Mouse (Mus musculus) megakaryocyte, adult 5-6 weeks (primary cell): Measurements from ENCODE around the gene Ccl7. TPM values are rescaled to one million over a fixed set of nuclear protein-coding genes. Genes with fewer than 3 reads are reported as not detected.

Source experiments
- ATAC-seq: 2 replicates; pipeline ENCODE4 v1.8.0; 2016; ENCODE audit warnings: mild to moderate bottlenecking, inconsistent platforms; ENCODE audit not compliant: poor library complexity, severe bottlenecking
- total RNA-seq, 2 experiments: library from RNA; stranded (forward) in 1 of 2; stranded (reverse) in 1 of 2; fragments of 153-499, 151-499 nt in 1 of 2; fragments of 221-1000, 200-1000 nt in 1 of 2; gene quantifications; 2 replicates each; pipeline versions ENCODE4 v1.2.3 to v1.2.4; 2015 to 2017

The Ccl7 gene
- 0.74 TPM in 1 of 2 replicates, not detected in the other for total RNA-seq (2015)
- not detected in 2 replicates for total RNA-seq (2017)

DNA sequence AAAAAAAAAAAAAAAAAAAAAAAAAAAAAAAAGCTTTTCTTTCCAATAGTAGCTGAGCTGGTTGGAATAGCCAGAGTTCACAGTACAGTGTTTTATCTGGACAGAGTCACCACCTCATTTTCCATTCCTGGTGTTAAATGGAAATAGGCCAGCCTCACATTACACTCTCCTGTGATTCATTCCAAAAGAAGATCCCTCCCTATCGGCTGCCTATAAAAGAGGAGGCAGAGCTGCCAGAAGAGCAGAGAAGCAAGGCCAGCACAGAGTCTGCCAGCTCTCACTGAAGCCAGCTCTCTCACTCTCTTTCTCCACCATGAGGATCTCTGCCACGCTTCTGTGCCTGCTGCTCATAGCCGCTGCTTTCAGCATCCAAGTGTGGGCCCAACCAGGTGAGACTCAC is at the start of gene Ccl7:
Gene Ccl7 (plus strand): TSS at position 242 of the 400 bp plus-strand sequence.
- no peak for ATAC-seq

DNA sequence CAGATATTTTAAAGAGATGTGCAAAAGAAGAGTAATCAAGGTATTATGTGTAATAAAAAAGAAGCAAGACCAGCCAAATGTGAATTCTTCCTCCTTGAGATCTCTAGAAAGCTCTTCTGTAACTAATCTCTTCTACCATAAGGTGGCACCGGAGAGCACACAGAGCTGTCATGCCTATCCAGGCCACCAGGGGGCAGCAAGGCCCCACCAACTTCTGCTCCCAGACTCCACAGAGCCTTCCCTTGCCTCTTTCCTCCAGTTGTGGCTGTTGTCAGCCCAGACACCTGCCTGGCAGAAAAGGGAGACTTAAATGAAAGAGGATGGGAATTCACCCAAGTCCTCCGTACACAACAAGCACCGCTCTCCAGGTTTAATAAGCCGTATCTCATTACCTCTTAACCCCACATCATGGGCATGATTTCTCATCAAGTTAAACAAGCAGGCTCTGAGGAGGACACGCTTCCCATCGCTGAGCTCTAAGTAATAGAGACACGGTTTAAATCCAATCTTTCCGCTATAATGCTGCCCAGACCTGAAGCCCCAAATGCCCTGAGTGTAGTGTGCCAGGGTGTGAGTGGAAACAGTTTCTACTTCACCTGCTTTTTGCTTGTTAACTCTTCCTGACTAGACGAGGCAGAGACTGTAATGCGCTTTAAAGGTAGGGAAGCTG is 49.2 kb upstream of the Ccl7 start:
- peak; percentile 98 for ATAC-seq

DNA sequence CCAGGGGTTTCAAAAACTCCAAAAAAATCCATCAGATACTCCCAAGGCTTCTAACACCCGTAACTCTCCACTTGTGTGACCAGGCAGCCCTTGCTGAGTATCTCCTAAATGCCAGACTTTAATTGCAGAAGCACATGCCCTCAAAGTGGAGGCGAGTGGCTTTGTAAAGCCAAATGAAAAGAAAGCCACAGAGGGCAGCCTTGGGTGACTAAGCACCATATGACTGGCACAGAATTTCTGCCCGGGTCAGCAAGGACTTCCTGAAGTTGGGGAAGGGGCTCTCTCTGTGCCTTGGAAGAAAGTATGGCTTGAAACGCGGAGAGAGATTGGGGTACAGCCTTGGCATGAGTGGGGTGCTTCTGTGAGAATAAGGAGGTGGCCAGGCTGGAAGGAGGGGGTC is 48.4 kb upstream of the Ccl7 start:
- no peak for ATAC-seq

DNA sequence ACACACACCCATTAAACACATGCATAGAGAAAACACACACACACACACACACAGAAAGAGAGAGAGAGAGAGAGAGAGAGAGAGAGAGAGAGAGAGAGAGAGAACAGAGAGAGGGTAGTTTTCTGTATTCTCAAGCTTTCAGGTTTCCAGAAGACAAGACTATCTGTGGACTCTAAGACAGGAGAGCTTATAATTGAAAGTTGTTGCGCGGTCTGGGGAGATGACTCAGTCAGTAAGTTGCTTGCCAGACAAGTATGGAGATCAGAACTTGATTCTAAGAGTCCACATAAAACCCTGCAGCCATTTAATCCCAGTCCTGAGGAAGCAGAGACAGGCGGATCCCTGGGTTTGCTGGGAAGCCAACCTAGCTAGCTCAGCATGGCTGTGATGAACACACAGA is 46.9 kb upstream of the Ccl7 start:
- ATAC-seq = no peak

DNA sequence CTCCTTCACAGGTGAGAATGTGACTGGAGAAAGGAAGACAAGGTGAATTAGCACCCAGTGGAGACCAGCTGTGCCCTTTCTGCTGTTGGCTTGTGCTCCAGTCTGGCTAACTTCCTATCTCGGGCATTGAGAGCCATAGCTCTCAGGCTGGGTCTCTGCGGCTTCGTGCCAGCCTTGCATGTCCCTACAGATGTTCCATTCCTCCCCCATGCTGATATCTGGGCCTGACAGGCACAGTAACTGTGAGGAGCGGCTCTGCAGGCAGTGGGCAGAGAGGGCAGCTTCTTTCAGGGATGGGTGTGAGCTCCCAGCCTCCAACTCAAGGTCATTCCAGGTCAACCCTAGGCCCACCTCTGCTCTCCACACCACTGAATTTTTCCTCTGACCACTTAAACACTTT is 46.0 kb upstream of the Ccl7 start:
- ATAC-seq = no peak

DNA sequence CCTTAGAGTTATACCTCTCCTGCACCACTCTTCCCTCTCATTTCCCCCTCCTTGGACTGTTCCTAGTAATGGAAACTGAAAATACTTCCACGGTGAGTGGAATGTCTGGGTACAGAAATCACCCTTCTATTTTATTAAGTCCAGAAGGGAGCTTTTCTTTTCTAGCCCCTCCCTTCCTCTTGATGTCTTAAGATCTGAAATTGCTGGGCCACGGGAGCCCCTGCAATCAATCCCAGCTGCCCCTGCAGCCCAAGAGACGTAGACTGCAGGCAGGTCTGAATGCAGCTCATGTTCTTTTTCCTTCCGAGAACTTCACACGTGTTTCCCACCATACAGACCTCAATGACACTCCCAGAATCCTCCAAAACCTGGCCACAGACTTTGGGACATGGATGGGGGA is 44.9 kb upstream of the Ccl7 start:
- ATAC-seq = no peak

DNA sequence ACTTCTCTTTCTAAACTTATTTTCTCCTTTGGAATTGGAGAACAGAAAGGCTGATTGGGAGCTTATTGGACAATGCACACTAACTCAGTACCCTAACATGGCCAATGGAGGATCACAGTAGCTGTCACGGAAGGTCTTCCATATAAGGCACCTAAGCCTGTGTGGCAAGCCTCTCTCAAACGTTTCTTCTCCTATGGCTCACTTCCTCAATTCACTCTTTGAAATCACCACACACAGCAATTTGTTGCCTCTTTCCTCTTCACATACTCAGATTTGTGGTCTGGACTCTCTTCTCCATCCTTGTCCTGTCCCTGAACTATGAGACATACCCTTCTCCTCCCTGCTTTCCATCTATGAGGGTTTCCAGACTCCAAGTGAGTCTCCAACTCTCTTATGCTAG is 40.7 kb upstream of the Ccl7 start:
- peak; percentile 80 for ATAC-seq

DNA sequence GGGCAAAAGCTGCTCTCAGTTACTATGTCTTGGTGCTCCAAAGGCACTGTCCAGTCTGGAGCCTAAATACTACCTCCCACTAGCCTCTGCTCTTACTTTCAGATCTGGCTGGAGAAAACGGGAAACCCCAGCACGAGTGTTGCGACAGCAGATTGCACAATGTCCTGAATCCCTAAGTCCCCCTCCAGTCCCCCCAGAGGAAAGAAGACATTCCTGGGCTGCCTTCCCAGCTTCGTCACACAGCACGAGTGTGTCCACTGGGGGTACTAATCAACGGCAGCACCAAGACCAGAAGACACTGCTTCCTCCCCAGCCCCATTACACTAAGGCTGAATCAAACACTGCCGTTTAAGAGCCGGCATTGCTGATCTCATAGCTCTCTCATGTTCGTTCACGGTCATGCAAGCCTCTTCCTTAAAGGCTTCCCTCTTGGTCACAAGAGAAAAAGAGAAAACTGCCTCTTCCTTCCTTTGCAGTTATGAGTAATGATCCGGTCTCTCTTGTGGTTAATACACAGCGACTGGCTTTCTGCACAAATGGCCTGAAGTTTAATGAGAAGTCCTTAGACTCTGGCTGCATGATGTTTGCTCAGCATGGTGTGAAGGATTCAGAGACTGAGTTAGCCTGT is 38.6 kb upstream of the Ccl7 start:
- ATAC-seq = peak; percentile 53

DNA sequence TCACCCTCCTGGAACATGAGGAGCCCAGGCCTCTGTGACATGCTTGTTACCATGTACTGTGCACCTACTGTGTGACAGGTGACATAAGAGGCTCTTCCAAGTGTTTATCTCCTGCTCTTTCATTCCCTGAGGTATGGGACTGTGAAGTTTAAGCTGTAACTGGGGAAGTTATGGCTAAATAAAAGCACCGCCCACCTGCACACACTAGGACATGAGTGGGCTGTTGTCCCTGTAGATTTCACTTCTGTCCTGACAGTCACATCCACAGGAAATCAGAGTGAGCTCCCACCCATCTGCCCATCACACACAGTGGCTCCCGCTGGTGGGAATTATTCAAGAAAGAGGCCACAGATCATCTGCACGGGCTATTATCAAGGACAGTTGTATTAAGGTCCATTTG is 35.4 kb upstream of the Ccl7 start:
- no peak for ATAC-seq

DNA sequence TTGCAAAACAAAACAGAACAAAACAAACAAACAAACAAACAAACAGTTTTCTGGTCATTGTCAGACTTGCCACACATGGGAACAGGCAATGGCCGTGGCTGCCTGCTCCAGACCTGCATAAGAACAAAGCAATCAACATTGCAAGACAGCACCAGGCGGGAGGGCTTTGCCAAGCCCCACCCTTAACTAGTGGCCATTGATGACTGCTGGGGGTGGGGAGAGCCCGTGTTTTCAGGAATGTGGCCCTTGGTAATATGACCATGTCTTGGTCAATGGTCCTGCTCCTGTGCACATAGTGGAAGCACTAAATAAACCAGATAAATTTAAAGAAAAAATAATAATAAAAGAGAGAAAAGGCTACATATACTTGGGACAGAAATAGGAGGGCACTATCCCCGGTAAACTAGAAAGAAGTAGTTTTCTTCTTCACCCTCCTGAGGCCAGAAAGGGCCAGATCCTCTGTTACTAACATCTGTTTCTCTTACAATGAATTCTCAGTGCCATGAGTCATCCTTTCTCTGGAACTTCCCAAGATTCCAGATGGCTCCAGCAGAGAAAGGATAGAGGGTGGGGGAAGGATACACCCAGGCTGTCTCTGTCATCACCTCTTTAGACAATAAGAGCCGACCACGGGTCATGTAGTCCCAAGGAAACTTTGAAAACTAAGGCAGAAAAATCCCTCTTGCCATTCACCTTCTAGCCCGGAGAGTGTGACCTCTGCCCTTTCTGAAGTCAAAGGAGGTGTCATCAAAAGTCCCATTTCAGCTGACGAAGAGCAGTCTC is 33.9 kb upstream of the Ccl7 start:
- no peak for ATAC-seq

DNA sequence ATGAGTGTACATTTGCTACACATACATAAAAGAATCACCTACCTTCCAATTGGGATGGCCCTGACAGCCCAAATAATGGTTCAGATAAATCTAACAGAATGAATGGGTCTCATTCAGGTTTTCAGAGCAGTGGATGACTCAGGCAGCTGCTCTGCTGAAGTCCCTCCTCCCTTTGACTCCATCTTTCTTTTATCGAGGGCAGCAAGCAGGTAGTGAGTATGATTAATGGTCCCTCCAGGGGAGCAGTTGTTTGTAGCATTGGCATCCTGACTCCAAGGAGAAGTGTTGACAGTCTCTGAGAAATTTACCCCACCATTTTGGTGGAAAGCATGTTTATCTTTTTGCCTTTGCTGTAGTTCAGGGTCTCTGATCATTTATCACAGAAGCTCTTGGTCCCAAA is 31.8 kb upstream of the Ccl7 start:
- no peak for ATAC-seq

DNA sequence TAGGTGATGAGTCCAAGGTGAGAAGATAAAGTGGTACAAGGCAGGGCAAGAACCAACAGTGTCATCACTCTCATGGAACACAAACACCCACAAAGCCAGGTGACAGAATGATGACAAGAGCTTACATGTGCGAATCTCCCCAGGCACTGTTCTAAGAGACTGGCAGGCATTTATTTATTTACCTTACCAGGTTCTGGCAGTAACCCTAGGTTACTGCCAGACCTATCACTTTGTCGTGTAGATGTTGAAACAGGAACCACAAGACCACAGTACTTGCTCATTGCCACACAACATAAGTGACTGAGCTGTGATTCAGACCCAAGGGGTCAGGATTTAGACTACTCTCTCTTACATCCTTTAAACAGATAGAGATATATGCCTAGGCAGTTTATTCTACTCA is 30.4 kb upstream of the Ccl7 start:
- peak; percentile 87 for ATAC-seq

DNA sequence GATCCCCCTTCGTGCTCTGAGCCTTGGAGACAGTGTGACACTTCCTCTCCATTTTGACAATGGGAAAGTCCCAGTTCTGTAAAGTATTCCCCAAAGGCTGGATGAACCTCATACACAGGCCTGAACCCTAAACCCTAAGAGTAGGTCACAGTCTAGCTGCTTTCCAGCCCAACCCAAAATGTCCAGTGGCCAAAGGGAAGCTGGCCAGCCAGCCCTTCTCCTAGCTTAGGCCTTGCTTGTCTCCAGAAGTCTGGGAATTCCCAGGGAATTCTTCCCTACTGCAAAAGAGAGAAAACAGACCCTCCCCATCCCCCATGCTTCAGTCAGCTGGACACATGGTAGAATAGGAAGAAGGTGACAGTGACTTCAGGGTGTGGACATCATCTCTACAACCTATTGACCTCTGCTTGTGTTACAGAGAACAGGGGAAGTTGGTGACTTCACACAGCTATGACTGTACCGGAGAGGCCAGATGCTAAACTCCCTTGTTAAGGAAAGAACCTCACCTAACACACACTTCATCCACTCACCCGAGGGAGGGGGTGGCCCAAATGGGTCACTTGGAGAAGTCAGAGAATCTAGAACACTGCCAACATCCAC is 29.2 kb upstream of the Ccl7 start:
- ATAC-seq = peak; percentile 65

DNA sequence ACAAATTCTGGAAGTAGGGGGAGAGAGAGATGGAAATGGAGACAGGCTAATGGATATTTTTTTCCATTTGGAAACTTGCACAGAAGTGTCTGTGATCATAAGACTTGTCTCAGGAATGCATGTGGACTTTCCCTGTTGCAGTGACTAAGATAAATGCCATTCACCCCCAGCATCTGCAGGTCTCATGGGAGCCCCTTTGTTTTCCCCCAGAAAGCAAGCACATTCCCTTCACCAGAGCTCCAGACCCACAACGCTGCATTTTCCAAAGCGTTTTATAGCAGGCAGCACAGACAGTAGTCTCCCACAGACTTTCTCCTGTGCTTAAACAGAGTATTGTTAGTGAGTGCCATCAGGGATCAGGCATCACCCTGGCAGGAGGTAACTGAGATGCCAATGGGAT is 26.1 kb upstream of the Ccl7 start:
- no peak for ATAC-seq

DNA sequence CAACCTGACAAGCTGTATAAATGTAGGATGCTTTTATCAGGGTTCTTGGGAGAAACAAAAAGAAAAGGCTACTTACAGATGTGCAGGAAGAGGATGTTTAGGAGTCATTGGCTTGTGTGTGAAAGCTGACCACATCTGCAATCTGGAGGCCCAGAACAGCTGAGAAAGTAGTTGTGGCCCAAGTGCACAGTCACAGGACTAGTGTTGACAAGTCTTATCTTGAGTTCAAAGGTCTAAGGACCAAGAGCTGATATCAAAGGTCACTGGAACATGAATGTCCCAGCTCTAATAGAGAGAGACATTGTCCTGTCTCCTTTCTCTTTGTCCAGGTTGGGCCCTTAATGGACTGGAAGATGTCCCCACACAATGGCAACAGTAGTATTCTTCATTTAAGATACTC is 25.7 kb upstream of the Ccl7 start:
- ATAC-seq = no peak

DNA sequence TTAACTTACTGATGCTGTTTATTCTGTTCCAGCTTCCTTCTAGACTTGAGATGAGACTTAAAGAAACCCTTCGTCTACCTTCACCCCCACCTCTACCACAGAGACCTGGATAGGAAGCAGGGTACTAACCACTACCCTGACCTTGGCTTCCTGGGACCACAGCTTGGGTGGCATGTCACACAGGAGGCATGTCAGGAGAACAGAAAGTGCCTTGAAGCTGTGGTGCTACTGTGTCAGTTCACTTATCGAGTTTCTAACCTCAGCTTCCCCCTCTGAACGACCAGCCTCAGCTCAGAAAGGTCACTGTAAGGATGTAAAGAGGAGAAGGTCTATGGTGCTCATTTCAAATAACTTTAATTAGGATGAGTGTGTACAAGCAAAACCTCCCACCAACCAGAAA is 24.1 kb upstream of the Ccl7 start:
- ATAC-seq = peak; percentile 39

DNA sequence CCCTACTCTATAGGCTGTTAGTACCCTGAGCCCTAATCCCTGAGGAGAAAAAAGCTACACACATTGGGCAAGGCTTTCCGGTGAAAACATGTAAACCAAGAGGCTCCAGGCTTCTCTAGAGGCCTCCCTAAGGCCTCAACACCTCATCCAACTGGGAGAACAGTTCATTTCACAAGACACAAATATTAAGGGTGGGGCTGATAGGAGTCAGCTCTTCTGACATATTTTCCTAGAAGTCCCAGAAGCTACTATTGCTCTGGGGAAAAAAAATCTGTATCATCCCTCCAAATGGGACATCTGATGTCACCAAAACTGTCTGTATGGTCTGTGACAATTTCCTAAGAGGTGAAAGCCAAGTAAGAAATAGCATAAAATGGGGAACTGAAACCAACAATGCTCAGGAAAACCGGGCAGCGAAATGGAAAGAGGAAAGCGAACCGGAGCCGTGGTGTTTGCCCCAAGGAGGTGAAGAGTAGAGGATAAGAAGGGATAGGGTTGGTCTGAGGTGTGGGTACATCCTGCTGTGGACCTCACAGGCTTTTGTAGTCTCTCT is 22.9 kb upstream of the Ccl7 start:
- peak; percentile 65 for ATAC-seq

DNA sequence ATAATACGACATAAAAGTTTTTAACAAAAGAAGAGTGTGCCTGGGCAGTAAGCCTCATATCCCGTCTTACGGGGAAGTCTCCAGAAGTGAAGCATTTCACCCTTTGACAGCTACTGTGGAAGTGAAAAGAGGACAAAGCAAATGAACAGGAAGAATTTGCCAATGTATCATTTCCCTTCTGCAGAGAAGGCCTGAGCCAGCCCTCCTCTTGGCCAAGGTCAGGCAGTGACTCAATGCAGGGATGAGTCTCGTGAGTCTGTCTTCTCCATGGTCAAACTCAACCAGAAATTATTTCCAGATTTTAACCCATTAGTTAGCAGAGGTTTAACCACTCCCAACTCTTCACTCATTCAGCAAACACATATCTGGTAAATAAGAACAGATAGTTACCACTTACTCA is 21.7 kb upstream of the Ccl7 start:
- ATAC-seq = peak; percentile 71

DNA sequence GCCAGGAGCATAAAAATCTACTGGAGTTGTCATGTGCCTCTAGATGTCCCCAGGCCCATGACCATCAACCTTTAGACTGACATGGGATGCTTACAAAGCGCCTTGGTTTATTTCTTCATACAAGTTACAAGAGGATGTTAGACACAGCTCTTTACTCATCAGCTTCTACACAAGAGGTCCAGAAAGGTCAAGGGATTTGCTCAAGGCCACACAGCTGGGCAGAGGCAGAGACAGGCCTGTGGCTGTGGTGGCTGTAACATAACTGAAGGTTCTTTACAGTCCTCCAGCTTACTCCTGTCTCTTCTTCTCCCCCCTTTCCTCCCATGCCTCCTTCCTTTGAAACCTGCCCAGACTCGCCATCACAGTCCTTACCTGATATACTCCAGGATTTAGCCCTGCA is 15.3 kb upstream of the Ccl7 start:
- no peak for ATAC-seq

DNA sequence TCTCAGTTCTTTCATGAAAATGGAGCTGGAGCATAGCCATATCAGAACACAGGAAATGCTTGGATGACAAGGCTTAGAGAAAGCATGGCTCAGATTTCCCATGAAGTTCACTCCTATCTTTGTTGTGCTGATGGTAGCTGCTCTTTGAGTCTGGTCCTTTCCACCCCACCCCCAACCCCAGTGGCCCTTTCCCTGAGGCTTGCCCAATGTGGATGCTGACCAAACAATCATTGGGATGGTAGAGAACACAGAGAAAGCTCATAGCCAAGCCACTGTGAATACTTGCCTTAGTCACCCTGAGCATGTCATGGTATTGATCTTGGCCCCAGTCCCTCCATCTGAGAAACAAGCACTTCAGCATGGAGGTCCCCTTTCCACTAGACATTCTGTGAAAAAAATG is 13.4 kb upstream of the Ccl7 start:
- no peak for ATAC-seq

DNA sequence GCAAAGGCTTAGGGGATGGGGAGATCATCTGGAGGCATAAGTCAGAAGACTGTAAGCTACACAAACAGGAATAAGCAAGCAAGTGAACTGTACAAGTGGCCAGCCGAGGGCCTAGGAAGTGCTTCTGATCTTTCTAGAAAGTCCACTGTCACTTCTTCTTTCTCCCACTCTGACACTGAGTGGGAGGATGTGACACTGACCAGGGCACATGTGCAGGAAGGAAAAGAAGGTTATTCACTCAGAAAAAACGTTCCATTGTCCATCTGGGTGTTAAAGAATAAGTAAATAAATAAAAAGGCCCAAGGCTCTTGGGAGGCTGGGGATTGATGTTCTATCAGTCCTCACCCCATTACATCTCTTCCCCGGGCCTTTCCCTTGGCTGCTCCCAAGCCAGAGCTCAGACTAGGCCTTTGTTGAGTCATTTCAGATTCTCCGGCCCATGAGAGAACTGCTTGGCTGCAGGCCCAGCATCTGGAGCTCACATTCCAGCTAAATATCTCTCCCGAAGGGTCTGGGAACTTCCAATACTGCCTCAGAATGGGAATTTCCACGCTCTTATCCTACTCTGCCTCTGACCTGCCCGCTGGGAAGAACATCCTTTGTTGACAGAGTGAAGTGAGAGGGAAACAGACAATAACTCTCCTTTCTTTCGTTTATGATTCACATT is 12.7 kb upstream of the Ccl7 start:
- 0 out of 2 replicates have a peak, but pooled peaks have one; percentile 11 for ATAC-seq
